8 mouse cellular contexts compared by ENCODE assay signal in the genomic region with DNA sequence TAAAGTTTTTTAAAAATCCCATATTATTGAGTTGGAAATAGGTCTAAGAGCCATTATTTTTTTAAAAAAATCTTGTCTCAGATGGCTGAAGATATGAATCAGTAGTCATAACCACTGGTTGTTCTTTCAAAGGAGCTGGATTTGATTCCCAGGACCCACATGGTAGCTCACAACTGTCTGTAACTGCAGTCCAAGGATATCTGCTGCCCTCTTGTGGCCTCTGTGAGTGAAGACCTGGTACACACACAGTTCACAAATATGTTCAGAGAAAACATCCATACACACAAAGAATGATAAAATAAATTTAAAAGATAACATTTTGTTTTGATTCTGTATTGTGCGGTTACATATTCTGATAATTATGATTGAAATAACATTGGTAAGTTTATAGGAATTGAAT.
DNase-seq lines count a peak whose midpoint lies in the region; ATAC-seq and TF ChIP-seq lines count a peak whose summit lies in the region.
"Had no signal": no experiment of that assay in that cellular context is flagged by ENCODE, and none has a peak within 500 bp of the region (broad histone marks: within the 10 kb centered on the region; RNA-seq: fewer than 3 reads in every experiment).

No protein-coding gene starts in this region.

- no peaks in the 10 kb centered on the region for H3K36me3 ChIP-seq in intestine, postnatal 0 days (ENCODE audit: control insufficient read depth, insufficient read depth)
- H3K36me3 ChIP-seq in intestine, embryonic 15.5 days = no peaks in the 10 kb centered on the region
- H3K36me3 ChIP-seq: embryonic facial prominence, embryonic 15.5 days had no signal

- no peak for ATAC-seq in intestine, postnatal 0 days
- no peak for ATAC-seq in intestine, embryonic 15.5 days

- 94% methylated on average over 1 of the region's 1 CpGs for WGBS in intestine, postnatal 0 days
- WGBS in intestine, embryonic 15.5 days = 91% methylated on average over 1 of the region's 1 CpGs

- no peaks in the 10 kb centered on the region for H3K9me3 ChIP-seq in intestine, postnatal 0 days (ENCODE audit: control insufficient read depth)
- no peaks in the 10 kb centered on the region for H3K9me3 ChIP-seq in intestine, embryonic 15.5 days
- H3K9me3 ChIP-seq: embryonic facial prominence, embryonic 15.5 days had no signal

- peak; percentile 7 for DNase-seq in urinary bladder, postnatal 25 days (ENCODE audit: low spot score)
- no peak for DNase-seq in urinary bladder, postnatal 10 days (ENCODE audit: low spot score)
- peak; percentile 1 for DNase-seq in c-Kit-positive CD71-positive TER-119-negative erythroid progenitor cells, embryonic 14.5 days (ENCODE audit: low read depth)
- no peak for DNase-seq in neural tube, embryonic 10.5 days (ENCODE audit: extremely low spot score, low spot score)
- no peak for DNase-seq in frontal cortex, postnatal 14 days (ENCODE audit: low spot score in 2 of 2)

- H3K27ac ChIP-seq in intestine, postnatal 0 days (ENCODE audit: low read depth, low read length) = no peak overlapping the region
- no peak overlapping the region for H3K27ac ChIP-seq in intestine, embryonic 15.5 days
- H3K27ac ChIP-seq: embryonic facial prominence, embryonic 15.5 days had no signal

- peak; percentile 65 for TF ChIP-seq CTCF in intestine, postnatal 0 days (IDR thresholded peaks at IDR 0.05; ENCODE audit: low read depth)

- no peak overlapping the region for H3K9ac ChIP-seq in intestine, postnatal 0 days (ENCODE audit: low read depth, low read length)
- H3K9ac ChIP-seq in intestine, embryonic 15.5 days = no peak overlapping the region
- H3K9ac ChIP-seq: embryonic facial prominence, embryonic 15.5 days had no signal

- no peak overlapping the region for H3K4me3 ChIP-seq in intestine, postnatal 0 days (ENCODE audit: low read depth, low read length)
- H3K4me3 ChIP-seq in intestine, embryonic 15.5 days (replicated peaks) = no peak overlapping the region
- H3K4me3 ChIP-seq: embryonic facial prominence, embryonic 15.5 days had no signal

- H3K4me1 ChIP-seq in intestine, postnatal 0 days (replicated peaks; ENCODE audit: control insufficient read depth, insufficient read depth, low read length) = no peaks in the 10 kb centered on the region
- no peaks in the 10 kb centered on the region for H3K4me1 ChIP-seq in intestine, embryonic 15.5 days (replicated peaks)
- H3K4me1 ChIP-seq: embryonic facial prominence, embryonic 15.5 days had no signal

- H3K4me2 ChIP-seq in intestine, postnatal 0 days (replicated peaks; ENCODE audit: low read depth) = no peak overlapping the region
- H3K4me2 ChIP-seq in intestine, embryonic 15.5 days (replicated peaks) = no peak overlapping the region
- H3K4me2 ChIP-seq: embryonic facial prominence, embryonic 15.5 days had no signal

- H3K27me3 ChIP-seq in intestine, postnatal 0 days (replicated peaks; ENCODE audit: control insufficient read depth, insufficient read depth, low read length) = no peaks in the 10 kb centered on the region
- no peaks in the 10 kb centered on the region for H3K27me3 ChIP-seq in intestine, embryonic 15.5 days (replicated peaks)
- H3K27me3 ChIP-seq: embryonic facial prominence, embryonic 15.5 days had no signal

Comparison
In these comparisons a context has a peak if more than half of its experiments do, and no peak if none do; other contexts are left out.
1. DNase-seq: peak in urinary bladder, postnatal 25 days (single experiment) and c-Kit-positive CD71-positive TER-119-negative erythroid progenitor cells, embryonic 14.5 days (single experiment); none in urinary bladder, postnatal 10 days (single experiment), neural tube, embryonic 10.5 days (single experiment) and frontal cortex, postnatal 14 days (0 of 2).